Mouse (Mus musculus) forebrain, embryonic 12.5 days (tissue): ENCODE data around the gene Gbf1. TPM values are rescaled to one million over a fixed set of nuclear protein-coding genes. Genes with fewer than 3 reads are reported as not detected.

Experiments used
- ATAC-seq: fragments of 200-750 bp; cut with Nextera tagmentation; 2 replicates; pipeline ENCODE4 v1.8.0; 2017; ENCODE audit warnings: moderate TSS enrichment; ENCODE audit not compliant: low FRiP score
- H3K27ac ChIP-seq: fragments of 300-500 bp; sonication (generic); 2 replicates; pipeline ENCODE4 v1.5.1; 2016; ENCODE audit warnings: mild to moderate bottlenecking
- H3K27me3 ChIP-seq: fragments of 300-500 bp; sonication (generic); 2 replicates; pipeline ENCODE4 v1.6.1; 2016; ENCODE audit warnings: mild to moderate bottlenecking
- H3K36me3 ChIP-seq: fragments of 300-500 bp; sonication (generic); replicated peaks from 2 replicates; pipeline ENCODE4 v1.6.1; 2016; ENCODE audit warnings: mild to moderate bottlenecking
- H3K4me1 ChIP-seq: fragments of 300-500 bp; sonication (generic); 2 replicates; pipeline ENCODE4 v1.6.1; 2016
- H3K4me2 ChIP-seq: fragments of 300-500 bp; sonication (generic); 2 replicates; pipeline ENCODE4 v1.6.1; 2016; ENCODE audit warnings: mild to moderate bottlenecking, moderate library complexity
- H3K4me3 ChIP-seq: fragments of 300-500 bp; sonication (generic); replicated peaks from 2 replicates; pipeline ENCODE4 v1.5.1; 2016; ENCODE audit warnings: mild to moderate bottlenecking
- H3K9ac ChIP-seq: fragments of 300-500 bp; sonication (generic); 2 replicates; pipeline ENCODE4 v1.6.1; 2016; ENCODE audit warnings: mild to moderate bottlenecking
- H3K9me3 ChIP-seq: fragments of 300-500 bp; sonication (generic); 2 replicates; pipeline ENCODE4 v1.6.1; 2016
- WGBS: fragments of 180-500 bp; shearing (Covaris S2); methylation state at CpG from one replicate; pipeline ENCODE4 v1.1.7; 2016; 5-methylcytosine and 5-hydroxymethylcytosine counted together
- polyA plus RNA-seq: library from polyadenylated mRNA; unstranded; fragments of >200 nt; fragmentation: Nextera tagmentation; extraction: Ambion mirVana; gene quantifications from 2 replicates; pipeline ENCODE4 v1.2.1, GENCODE M21; 2016

Gbf1 gene
- polyA plus RNA-seq, 1 experiment from 2014 or later, result 64.0 TPM

- Histone ChIP-seq H3K9me3 (no peaks in the 10 kb centered on the region), H3K4me2 (no peak overlapping the region), H3K27me3 (no peaks in the 10 kb centered on the region), H3K27ac (no peak overlapping the region), H3K4me3 (no peak overlapping the region), H3K4me1 (no peaks in the 10 kb centered on the region), H3K9ac (no peak overlapping the region), H3K36me3 (no peaks in the 10 kb centered on the region)
- no peak for ATAC-seq
- 21% methylated on average over 5 of the region's 5 CpGs for WGBS
Observed at GRCm38 (mm10) chr19:46236658-46237057, 84.3 kb downstream of the Gbf1 start.

- Histone ChIP-seq H3K27me3 (no peaks in the 10 kb centered on the region), H3K9me3 (no peaks in the 10 kb centered on the region), H3K27ac (no peak overlapping the region), H3K9ac (no peak overlapping the region), H3K4me3 (no peak overlapping the region), H3K4me1 (peaks cover 8% of the 10 kb centered on the region; the same call in 1 of the 2 replicates), H3K4me2 (no peak overlapping the region), H3K36me3 (no peaks in the 10 kb centered on the region)
- ATAC-seq, result no peak
- whole genome bisulfite sequencing, result 69% methylated on average over 2 of the region's 2 CpGs
Observed at GRCm38 (mm10) chr19:46240246-46240645, 87.9 kb downstream of the Gbf1 start.

GRCm38 (mm10) chr19:46242416-46242815, 90.1 kb downstream of the Gbf1 start:
- Histone ChIP-seq H3K4me2 (no peak overlapping the region), H3K4me1 (peaks cover 8% of the 10 kb centered on the region; the same call in 1 of the 2 replicates), H3K27ac (no peak overlapping the region), H3K27me3 (no peaks in the 10 kb centered on the region), H3K4me3 (no peak overlapping the region), H3K9me3 (no peaks in the 10 kb centered on the region), H3K36me3 (peaks cover 5% of the 10 kb centered on the region; the same call in 1 of the 2 replicates), H3K9ac (no peak overlapping the region)
- no peak for ATAC-seq
- 87% methylated on average over 5 of the region's 5 CpGs for WGBS

DNA sequence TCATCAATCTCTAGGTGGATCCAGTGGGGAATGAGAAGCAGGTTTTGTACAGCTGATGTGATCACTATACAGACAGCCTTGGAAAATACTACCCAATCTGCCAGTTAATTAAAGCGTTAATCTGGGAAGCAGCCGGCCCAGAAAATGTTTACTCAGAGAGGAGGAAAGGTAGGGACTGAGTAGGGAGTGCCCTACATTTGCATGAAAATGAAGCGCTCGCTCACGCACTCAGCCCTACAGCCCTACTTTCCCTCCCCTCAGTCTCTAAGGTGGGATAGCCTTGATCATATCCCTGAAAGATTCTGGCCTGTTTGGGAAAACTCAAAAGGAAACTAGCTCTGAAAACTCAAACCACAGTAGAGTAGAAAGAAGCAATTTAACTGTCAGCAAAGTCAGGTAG, 92.3 kb downstream of the Gbf1 start:
- H3K9ac ChIP-seq, result no peak overlapping the region

GRCm38 (mm10) chr19:46248991-46249390, 96.7 kb downstream of the Gbf1 start:
- no peak for ATAC-seq
- H3K27ac ChIP-seq, result no peak overlapping the region
- H3K9me3 ChIP-seq, result no peaks in the 10 kb centered on the region
- no peak overlapping the region for H3K4me3 ChIP-seq
- H3K4me1 ChIP-seq, result peaks cover 8% of the 10 kb centered on the region; the same call in 1 of the 2 replicates
- no peaks in the 10 kb centered on the region for H3K27me3 ChIP-seq
- no peak overlapping the region for H3K4me2 ChIP-seq
- WGBS, result 42% methylated on average over 7 of the region's 7 CpGs
- H3K9ac ChIP-seq, result no peak overlapping the region
- H3K36me3 ChIP-seq, result peaks cover 12% of the 10 kb centered on the region

More for the DNA sequence above, 92.3 kb downstream of the Gbf1 start:
- no peak overlapping the region for H3K4me3 ChIP-seq
- WGBS, result 14% methylated on average over 5 of the region's 5 CpGs
- no peak overlapping the region for H3K27ac ChIP-seq
- H3K27me3 ChIP-seq, result no peaks in the 10 kb centered on the region
- H3K36me3 ChIP-seq, result peaks cover 5% of the 10 kb centered on the region; the same call in 1 of the 2 replicates
- no peak for ATAC-seq
- no peaks in the 10 kb centered on the region for H3K9me3 ChIP-seq
- H3K4me1 ChIP-seq, result peaks cover 8% of the 10 kb centered on the region; the same call in 1 of the 2 replicates
- H3K4me2 ChIP-seq, result no peak overlapping the region

DNA sequence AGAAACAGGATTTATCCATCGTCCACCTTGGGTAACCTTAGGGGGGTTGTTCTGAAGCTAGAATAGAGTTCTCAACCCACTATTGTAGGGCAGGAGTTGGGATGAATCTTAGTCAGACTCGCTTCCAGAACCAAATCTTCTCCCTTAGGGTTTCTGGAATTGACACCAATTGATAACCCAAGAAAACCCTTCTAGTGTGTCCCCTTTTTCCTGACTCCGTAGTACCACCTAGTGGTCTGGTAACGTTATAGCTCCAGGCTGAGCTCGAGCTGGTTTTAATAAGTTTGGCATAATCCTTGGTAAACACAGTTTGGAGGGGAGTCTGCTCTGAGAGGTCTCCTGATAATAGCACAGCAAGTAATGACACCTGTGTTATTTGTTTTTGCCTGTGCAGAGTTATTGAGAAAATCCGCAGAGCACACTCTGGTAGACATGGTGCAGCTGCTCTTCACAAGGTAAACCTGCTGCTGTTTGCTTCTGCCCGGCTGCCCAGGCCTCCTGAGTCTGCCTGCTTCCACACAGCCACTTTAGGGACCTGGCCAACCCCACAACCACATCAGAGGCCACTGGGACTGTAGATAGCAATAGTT, 101.9 kb downstream of the Gbf1 start:
- no peak overlapping the region for H3K4me3 ChIP-seq
- 37% methylated on average over 7 of the region's 7 CpGs for WGBS
- peaks cover 34% of the 10 kb centered on the region for H3K36me3 ChIP-seq
- no peaks in the 10 kb centered on the region for H3K27me3 ChIP-seq
- H3K9me3 ChIP-seq, result no peaks in the 10 kb centered on the region
- H3K9ac ChIP-seq, result no peak overlapping the region
- no peak overlapping the region for H3K27ac ChIP-seq
- no peak overlapping the region for H3K4me2 ChIP-seq
- ATAC-seq, result peak; percentile 49; the same call in 1 of the 2 replicates
- no peaks in the 10 kb centered on the region for H3K4me1 ChIP-seq

- no peaks in the 10 kb centered on the region for H3K4me1 ChIP-seq
- WGBS, result 95% methylated on average over 7 of the region's 7 CpGs
- no peaks in the 10 kb centered on the region for H3K9me3 ChIP-seq
- no peak for ATAC-seq
- no peak overlapping the region for H3K4me2 ChIP-seq
- H3K27me3 ChIP-seq, result no peaks in the 10 kb centered on the region
- no peak overlapping the region for H3K9ac ChIP-seq
- H3K4me3 ChIP-seq, result no peak overlapping the region
- no peak overlapping the region for H3K27ac ChIP-seq
- peaks cover 99% of the 10 kb centered on the region for H3K36me3 ChIP-seq
Observed at GRCm38 (mm10) chr19:46264762-46265161, 112.5 kb downstream of the Gbf1 start.

GRCm38 (mm10) chr19:46275307-46275706, 123.0 kb downstream of the Gbf1 start:
- Histone ChIP-seq H3K27me3 (no peaks in the 10 kb centered on the region), H3K4me3 (no peak overlapping the region), H3K9ac (no peak overlapping the region), H3K4me1 (no peaks in the 10 kb centered on the region), H3K36me3 (peaks cover 72% of the 10 kb centered on the region), H3K27ac (no peak overlapping the region), H3K9me3 (no peaks in the 10 kb centered on the region), H3K4me2 (no peak overlapping the region)
- ATAC-seq, result no peak

DNA sequence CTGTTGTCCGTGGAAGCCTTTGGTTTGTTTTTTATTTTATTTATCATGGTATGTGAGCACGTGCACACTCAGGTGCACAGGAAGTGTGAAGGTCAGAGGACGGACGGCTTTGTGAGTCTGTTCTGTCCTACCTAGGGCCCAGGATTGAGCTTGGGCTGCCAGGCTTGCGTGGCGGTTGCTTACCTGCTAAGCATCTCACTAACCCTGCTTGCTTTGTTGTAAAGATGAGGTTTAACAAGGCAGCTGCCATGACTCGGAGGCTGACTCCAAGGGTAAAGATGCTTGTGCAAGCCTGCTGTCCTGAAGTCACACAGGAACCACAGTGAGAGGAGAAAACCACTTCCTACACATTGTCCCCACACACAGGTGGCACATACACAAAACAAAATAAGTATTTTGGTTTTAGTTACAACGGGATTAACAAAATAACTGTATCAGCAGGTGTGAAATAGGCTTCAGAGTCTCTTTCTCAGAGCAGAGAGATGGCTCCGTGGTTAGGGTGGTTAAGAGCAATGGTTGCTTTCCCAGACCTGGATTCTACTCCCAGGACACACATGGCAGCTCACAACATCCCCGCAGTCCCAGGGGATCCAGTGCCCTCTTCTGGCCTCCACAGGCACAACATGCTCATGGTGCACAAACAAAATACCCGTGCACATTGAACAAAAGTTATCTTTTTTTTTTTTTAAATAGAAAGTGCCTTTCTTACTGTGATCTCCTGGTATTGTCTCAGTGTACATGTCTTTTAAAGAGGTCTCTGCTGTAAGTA, 130.0 kb downstream of the Gbf1 start:
- H3K9ac ChIP-seq, result no peak overlapping the region
- H3K27ac ChIP-seq, result no peak overlapping the region
- H3K4me1 ChIP-seq, result no peaks in the 10 kb centered on the region
- no peaks in the 10 kb centered on the region for H3K27me3 ChIP-seq
- no peak for ATAC-seq
- no peaks in the 10 kb centered on the region for H3K9me3 ChIP-seq
- H3K4me2 ChIP-seq, result no peak overlapping the region
- no peak overlapping the region for H3K4me3 ChIP-seq
- WGBS, result 94% methylated on average over 11 of the region's 11 CpGs
- peaks cover 89% of the 10 kb centered on the region for H3K36me3 ChIP-seq

DNA sequence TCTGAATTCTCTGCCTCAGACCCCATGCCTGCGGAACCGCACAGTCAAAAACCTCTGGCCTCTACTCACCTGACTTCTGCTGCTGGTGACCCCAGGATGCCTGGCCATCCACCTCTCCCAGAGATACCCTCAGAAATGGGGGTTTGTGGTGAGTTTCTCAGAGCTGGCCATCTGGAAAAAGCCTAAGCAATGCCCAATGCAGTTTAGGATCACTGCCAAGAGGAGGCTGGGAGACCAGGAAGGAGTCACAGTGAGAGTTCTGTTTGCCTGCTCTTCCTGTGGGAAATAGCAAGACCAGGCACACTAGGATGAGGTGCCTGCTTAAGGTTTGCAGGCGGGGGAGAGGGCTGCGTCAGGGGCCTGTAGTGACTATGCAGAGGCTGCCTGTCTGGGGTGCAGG, 132.4 kb downstream of the Gbf1 start:
- 94% methylated on average over 4 of the region's 4 CpGs for WGBS
- Histone ChIP-seq H3K27ac (no peak overlapping the region), H3K36me3 (peaks cover 78% of the 10 kb centered on the region), H3K4me2 (no peak overlapping the region), H3K27me3 (no peaks in the 10 kb centered on the region), H3K9ac (no peak overlapping the region), H3K4me3 (no peak overlapping the region), H3K9me3 (no peaks in the 10 kb centered on the region), H3K4me1 (no peaks in the 10 kb centered on the region)
- ATAC-seq, result no peak

GRCm38 (mm10) chr19:46285631-46286030, 133.3 kb downstream of the Gbf1 start:
- no peaks in the 10 kb centered on the region for H3K4me1 ChIP-seq
- 85% methylated on average over 7 of the region's 7 CpGs for WGBS
- H3K27me3 ChIP-seq, result no peaks in the 10 kb centered on the region
- ATAC-seq, result no peak
- H3K9ac ChIP-seq, result no peak overlapping the region
- peaks cover 69% of the 10 kb centered on the region for H3K36me3 ChIP-seq
- H3K4me2 ChIP-seq, result no peak overlapping the region
- H3K4me3 ChIP-seq, result no peak overlapping the region
- no peak overlapping the region for H3K27ac ChIP-seq
- H3K9me3 ChIP-seq, result no peaks in the 10 kb centered on the region

- H3K4me3 ChIP-seq, result no peak overlapping the region
- H3K4me2 ChIP-seq, result no peak overlapping the region
- H3K9me3 ChIP-seq, result no peaks in the 10 kb centered on the region
- H3K9ac ChIP-seq, result no peak overlapping the region
- WGBS, result 94% methylated on average over 6 of the region's 6 CpGs
- no peak overlapping the region for H3K27ac ChIP-seq
- no peaks in the 10 kb centered on the region for H3K4me1 ChIP-seq
- ATAC-seq, result no peak
- 0 out of 2 replicates have a peak, but pooled peaks cover 3% of the 10 kb centered on the region for H3K27me3 ChIP-seq
- H3K36me3 ChIP-seq, result peaks cover 65% of the 10 kb centered on the region
Observed at GRCm38 (mm10) chr19:46286047-46286446, 133.7 kb downstream of the Gbf1 start.

DNA sequence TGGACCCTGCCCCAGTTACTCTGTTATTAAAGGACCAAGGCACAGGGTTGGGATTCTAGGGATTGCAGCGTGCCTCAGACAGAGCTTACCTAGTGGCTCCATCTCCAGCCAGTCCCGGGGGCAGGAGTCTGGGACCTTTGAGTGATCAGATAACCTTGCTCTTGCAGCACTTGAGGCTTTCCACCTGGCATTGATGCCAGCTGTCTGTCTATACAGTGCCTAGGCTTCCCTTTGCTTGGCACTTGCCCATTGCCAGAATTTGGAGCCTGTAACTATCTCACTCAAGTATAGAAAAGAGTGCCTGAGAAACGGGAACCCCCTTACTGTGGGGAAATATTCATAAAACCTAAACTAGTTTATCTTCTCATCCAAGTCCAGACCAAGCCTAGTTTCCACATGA, 134.6 kb downstream of the Gbf1 start:
- no peak for ATAC-seq
- H3K4me2 ChIP-seq, result no peak overlapping the region
- no peaks in the 10 kb centered on the region for H3K9me3 ChIP-seq
- no peak overlapping the region for H3K4me3 ChIP-seq
- no peak overlapping the region for H3K9ac ChIP-seq
- no peaks in the 10 kb centered on the region for H3K4me1 ChIP-seq
- 0 out of 2 replicates have a peak, but pooled peaks cover 3% of the 10 kb centered on the region for H3K27me3 ChIP-seq
- 87% methylated on average over 3 of the region's 3 CpGs for WGBS
- no peak overlapping the region for H3K27ac ChIP-seq
- H3K36me3 ChIP-seq, result peaks cover 57% of the 10 kb centered on the region
